Mouse (Mus musculus): ENCODE measurements around the gene 5330417C22Rik. TPM values are rescaled to one million over a fixed set of nuclear protein-coding genes. Genes with fewer than 3 reads are reported as not detected.

Gene 5330417C22Rik
- polyA plus RNA-seq, 1 experiment from 2014 or later = 10.8 TPM

GRCm38 (mm10) chr3:108424944-108425623, 111.3 kb downstream of the 5330417C22Rik start:
- WGBS = 79% methylated on average over 7 of the region's 7 CpGs
- Histone ChIP-seq H3K36me3 (ENCODE audit: control insufficient read depth, insufficient read depth) (peaks cover 43% of the 10 kb centered on the region), H3K9ac (ENCODE audit: low read depth, low read length) (no peak overlapping the region), H3K4me3 (ENCODE audit: low read depth, low read length) (no peak overlapping the region), H3K27me3 (replicated peaks; ENCODE audit: control insufficient read depth, insufficient read depth, low read length) (no peaks in the 10 kb centered on the region), H3K9me3 (ENCODE audit: control insufficient read depth) (no peaks in the 10 kb centered on the region), H3K27ac (ENCODE audit: low read depth, low read length) (no peak overlapping the region), H3K4me1 (replicated peaks; ENCODE audit: control insufficient read depth, insufficient read depth, low read length) (no peaks in the 10 kb centered on the region), H3K4me2 (replicated peaks; ENCODE audit: low read depth) (no peak overlapping the region)
- ATAC-seq = no peak
- TF ChIP-seq CTCF (IDR thresholded peaks at IDR 0.05; ENCODE audit: low read depth) = no peak

GRCm38 (mm10) chr3:108423844-108424801, 112.2 kb downstream of the 5330417C22Rik start:
- Histone ChIP-seq H3K27me3 (replicated peaks; ENCODE audit: control insufficient read depth, insufficient read depth, low read length) (no peaks in the 10 kb centered on the region), H3K9me3 (ENCODE audit: control insufficient read depth) (no peaks in the 10 kb centered on the region), H3K4me1 (replicated peaks; ENCODE audit: control insufficient read depth, insufficient read depth, low read length) (no peaks in the 10 kb centered on the region), H3K9ac (ENCODE audit: low read depth, low read length) (no peak overlapping the region), H3K4me3 (ENCODE audit: low read depth, low read length) (no peak overlapping the region), H3K27ac (ENCODE audit: low read depth, low read length) (no peak overlapping the region), H3K36me3 (ENCODE audit: control insufficient read depth, insufficient read depth) (peaks cover 35% of the 10 kb centered on the region), H3K4me2 (replicated peaks; ENCODE audit: low read depth) (no peak overlapping the region; the same call in 1 of the 2 replicates)
- 26% methylated on average over 11 of the region's 11 CpGs for WGBS
- peak; percentile 35; the same call in 1 of the 2 replicates for ATAC-seq
- no peak for TF ChIP-seq CTCF (IDR thresholded peaks at IDR 0.05; ENCODE audit: low read depth)

GRCm38 (mm10) chr3:108423006-108423405, 113.3 kb downstream of the 5330417C22Rik start:
- H3K27me3 ChIP-seq (replicated peaks; ENCODE audit: control insufficient read depth, insufficient read depth, low read length) = no peaks in the 10 kb centered on the region

GRCm38 (mm10) chr3:108415831-108416223, 120.5 kb downstream of the 5330417C22Rik start:
- H3K4me1 ChIP-seq (replicated peaks; ENCODE audit: control insufficient read depth, insufficient read depth, low read length) = peaks cover 7% of the 10 kb centered on the region; the same call in 1 of the 2 replicates
- no peak overlapping the region for H3K27ac ChIP-seq (ENCODE audit: low read depth, low read length)
- H3K9ac ChIP-seq (ENCODE audit: low read depth, low read length) = peak overlapping the region; percentile 48
- H3K36me3 ChIP-seq (ENCODE audit: control insufficient read depth, insufficient read depth) = no peaks in the 10 kb centered on the region
- ATAC-seq = peak; percentile 79
- 0% methylated on average over 46 of the region's 48 CpGs for WGBS
- peak overlapping the region; percentile 53 for H3K4me3 ChIP-seq (ENCODE audit: low read depth, low read length)
- no peaks in the 10 kb centered on the region for H3K9me3 ChIP-seq (ENCODE audit: control insufficient read depth)
- H3K27me3 ChIP-seq (replicated peaks; ENCODE audit: control insufficient read depth, insufficient read depth, low read length) = no peaks in the 10 kb centered on the region; the same call in 1 of the 2 replicates
- 0 out of 2 replicates have a peak, but pooled peaks have one; percentile 5 for TF ChIP-seq CTCF (IDR thresholded peaks at IDR 0.05; ENCODE audit: low read depth)
- H3K4me2 ChIP-seq (replicated peaks; ENCODE audit: low read depth) = peak overlapping the region; percentile 100

More at GRCm38 (mm10) chr3:108423006-108423405, 113.3 kb downstream of the 5330417C22Rik start:
- no peak for TF ChIP-seq CTCF (IDR thresholded peaks at IDR 0.05; ENCODE audit: low read depth)
- no peak for ATAC-seq
- H3K4me2 ChIP-seq (replicated peaks; ENCODE audit: low read depth) = no peak overlapping the region
- H3K9ac ChIP-seq (ENCODE audit: low read depth, low read length) = no peak overlapping the region
- H3K4me1 ChIP-seq (replicated peaks; ENCODE audit: control insufficient read depth, insufficient read depth, low read length) = no peaks in the 10 kb centered on the region
- H3K27ac ChIP-seq (ENCODE audit: low read depth, low read length) = no peak overlapping the region
- no peaks in the 10 kb centered on the region for H3K9me3 ChIP-seq (ENCODE audit: control insufficient read depth)
- H3K4me3 ChIP-seq (ENCODE audit: low read depth, low read length) = no peak overlapping the region
- H3K36me3 ChIP-seq (ENCODE audit: control insufficient read depth, insufficient read depth) = peaks cover 24% of the 10 kb centered on the region
- 49% methylated on average over 6 of the region's 6 CpGs for WGBS

- H3K4me1 ChIP-seq (replicated peaks; ENCODE audit: control insufficient read depth, insufficient read depth, low read length) = peaks cover 7% of the 10 kb centered on the region; the same call in 1 of the 2 replicates
- no peaks in the 10 kb centered on the region for H3K36me3 ChIP-seq (ENCODE audit: control insufficient read depth, insufficient read depth)
- no peak for TF ChIP-seq CTCF (IDR thresholded peaks at IDR 0.05; ENCODE audit: low read depth)
- peak; percentile 34 for ATAC-seq
- H3K27me3 ChIP-seq (replicated peaks; ENCODE audit: control insufficient read depth, insufficient read depth, low read length) = no peaks in the 10 kb centered on the region; the same call in 1 of the 2 replicates
- H3K9ac ChIP-seq (ENCODE audit: low read depth, low read length) = peak within 1 kb of the TSS; percentile 48
- H3K4me3 ChIP-seq (ENCODE audit: low read depth, low read length) = peak within 1 kb of the TSS; percentile 53
- WGBS = 13% methylated on average over 47 of the region's 67 CpGs
- no peaks in the 10 kb centered on the region for H3K9me3 ChIP-seq (ENCODE audit: control insufficient read depth)
- peak within 1 kb of the TSS; percentile 100 for H3K4me2 ChIP-seq (replicated peaks; ENCODE audit: low read depth)
- H3K27ac ChIP-seq (ENCODE audit: low read depth, low read length) = 0 out of 2 replicates have a peak within 1 kb of the TSS, but pooled peaks have one; percentile 23
These were observed 121.2 kb downstream of the 5330417C22Rik start, which contains the start of gene Celsr2 for GRCm38 (mm10) chr3:108414857-108415830. Celsr2 (minus strand) TSS chr3:108415552.
